Mouse (Mus musculus) liver, adult 2 months (tissue): ENCODE measurements at regions not wholly inside any gene's neighbourhood (a gene's known extent, or its start where the extent isn't known, plus 50 kb on each side); places are given as distances from the start of the nearest gene placed in this dataset.

ENCODE experiments used
- CTCF ChIP-seq: fragments of 200-500 bp; IDR thresholded peaks from 2 replicates; pipeline ENCODE4 v1.5.1; 2011; ENCODE audit warnings: low read depth, low read length, control low read depth
- POLR2A ChIP-seq: fragments of 200-500 bp; IDR thresholded peaks from 2 replicates; pipeline ENCODE4 v1.6.1; 2011; ENCODE audit warnings: low read length, control low read depth; ENCODE audit not compliant: insufficient read depth; ENCODE audit errors: extremely low read depth

DNA sequence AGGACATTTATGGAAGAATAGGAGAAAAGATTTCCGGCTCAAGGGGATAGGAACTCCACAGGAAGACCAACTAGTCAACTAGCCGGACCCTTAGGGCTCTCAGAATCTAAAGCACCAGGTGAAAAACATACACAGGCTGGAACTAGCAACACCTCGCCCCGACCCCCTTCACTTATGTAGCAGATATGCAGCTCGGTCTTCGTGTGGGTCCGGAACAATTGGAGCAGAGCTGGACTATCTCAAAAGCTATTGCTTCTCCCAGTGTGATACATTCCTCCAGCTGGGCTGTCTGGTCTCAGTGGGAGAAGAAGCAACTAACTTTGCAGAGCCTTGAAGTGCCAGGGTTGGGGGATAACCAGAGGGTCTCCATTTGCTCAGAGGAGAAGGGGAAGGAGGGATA lies 386.3 kb downstream of the Vgll3 start:
- no peak for TF ChIP-seq POLR2A
- no peak for TF ChIP-seq CTCF
